Comparison of ENCODE assay signal across 10 mouse cellular contexts in genomic region chr14:46076738-46077137, GRCm38 (mm10).
DNase-seq lines count a peak whose midpoint lies in the region; ATAC-seq and TF ChIP-seq lines count a peak whose summit lies in the region.
"Had no signal": no experiment of that assay in that cellular context is flagged by ENCODE, and none has a peak within 500 bp of the region (broad histone marks: within the 10 kb centered on the region; RNA-seq: fewer than 3 reads in every experiment).

No protein-coding gene starts in this region.

- H3K9ac ChIP-seq in intestine, postnatal 0 days (ENCODE audit: low read depth, low read length) = no peak overlapping the region
- no peak overlapping the region for H3K9ac ChIP-seq in intestine, embryonic 15.5 days
- no peak overlapping the region for H3K9ac ChIP-seq in midbrain, embryonic 11.5 days (ENCODE audit: low read length)
- no peak overlapping the region for H3K9ac ChIP-seq in midbrain, embryonic 15.5 days
- H3K9ac ChIP-seq: liver, embryonic 15.5 days had no signal

- no peaks in the 10 kb centered on the region for H3K27me3 ChIP-seq in intestine, postnatal 0 days (replicated peaks; ENCODE audit: control insufficient read depth, insufficient read depth, low read length)
- H3K27me3 ChIP-seq in intestine, embryonic 15.5 days (replicated peaks) = no peaks in the 10 kb centered on the region
- H3K27me3 ChIP-seq in midbrain, embryonic 11.5 days (ENCODE audit: control insufficient read depth, insufficient read depth, low read length) = no peaks in the 10 kb centered on the region
- H3K27me3 ChIP-seq in midbrain, embryonic 15.5 days (replicated peaks) = no peaks in the 10 kb centered on the region
- H3K27me3 ChIP-seq: liver, embryonic 15.5 days had no signal

- ATAC-seq in intestine, postnatal 0 days = no peak
- ATAC-seq in intestine, embryonic 15.5 days = no peak
- ATAC-seq in midbrain, embryonic 11.5 days (ENCODE audit: low FRiP score) = no peak
- no peak for ATAC-seq in midbrain, embryonic 15.5 days (replicated peaks)

- H3K4me3 ChIP-seq in intestine, postnatal 0 days (ENCODE audit: low read depth, low read length) = no peak overlapping the region
- H3K4me3 ChIP-seq in intestine, embryonic 15.5 days (replicated peaks) = no peak overlapping the region
- H3K4me3 ChIP-seq in midbrain, embryonic 11.5 days (ENCODE audit: low read depth, low read length) = no peak overlapping the region
- no peak overlapping the region for H3K4me3 ChIP-seq in midbrain, embryonic 15.5 days
- H3K4me3 ChIP-seq: liver, embryonic 15.5 days had no signal

- peak; percentile 28 for DNase-seq in midbrain, embryonic 11.5 days (ENCODE audit: low spot score, missing footprints)
- peak; percentile 1 for DNase-seq in MEL-GATA-1-ER (ENCODE audit: extremely low read depth, low read depth)
- DNase-seq in kidney, postnatal 4 days = peak; percentile 37 to 51
- DNase-seq in heart, adult 8-10 months (ENCODE audit: low spot score) = no peak
- DNase-seq: cerebellum, adult 18-20 months; gastrocnemius, postnatal 36 days had no signal

- H3K27ac ChIP-seq in intestine, postnatal 0 days (ENCODE audit: low read depth, low read length) = no peak overlapping the region
- no peak overlapping the region for H3K27ac ChIP-seq in intestine, embryonic 15.5 days
- no peak overlapping the region for H3K27ac ChIP-seq in midbrain, embryonic 11.5 days (ENCODE audit: low read depth, low read length)
- H3K27ac ChIP-seq in midbrain, embryonic 15.5 days = no peak overlapping the region
- H3K27ac ChIP-seq: liver, embryonic 15.5 days had no signal

- 0 out of 2 replicates have a peak, but pooled peaks cover 2% of the 10 kb centered on the region for H3K9me3 ChIP-seq in intestine, postnatal 0 days (ENCODE audit: control insufficient read depth)
- no peaks in the 10 kb centered on the region for H3K9me3 ChIP-seq in intestine, embryonic 15.5 days
- H3K9me3 ChIP-seq in midbrain, embryonic 11.5 days (ENCODE audit: control insufficient read depth, low read length) = no peaks in the 10 kb centered on the region
- H3K9me3 ChIP-seq in midbrain, embryonic 15.5 days = no peaks in the 10 kb centered on the region
- H3K9me3 ChIP-seq: liver, embryonic 15.5 days had no signal

- TF ChIP-seq CTCF in intestine, postnatal 0 days (IDR thresholded peaks at IDR 0.05; ENCODE audit: low read depth) = peak; percentile 40

- H3K4me1 ChIP-seq in intestine, postnatal 0 days (replicated peaks; ENCODE audit: control insufficient read depth, insufficient read depth, low read length) = no peaks in the 10 kb centered on the region
- no peaks in the 10 kb centered on the region for H3K4me1 ChIP-seq in intestine, embryonic 15.5 days (replicated peaks)
- H3K4me1 ChIP-seq in midbrain, embryonic 11.5 days (ENCODE audit: control insufficient read depth, insufficient read depth, low read length) = no peaks in the 10 kb centered on the region
- no peaks in the 10 kb centered on the region for H3K4me1 ChIP-seq in midbrain, embryonic 15.5 days
- H3K4me1 ChIP-seq: liver, embryonic 15.5 days had no signal

- H3K36me3 ChIP-seq in intestine, postnatal 0 days (ENCODE audit: control insufficient read depth, insufficient read depth) = no peaks in the 10 kb centered on the region
- no peaks in the 10 kb centered on the region for H3K36me3 ChIP-seq in intestine, embryonic 15.5 days
- no peaks in the 10 kb centered on the region for H3K36me3 ChIP-seq in midbrain, embryonic 11.5 days (ENCODE audit: control insufficient read depth, insufficient read depth, low read length)
- no peaks in the 10 kb centered on the region for H3K36me3 ChIP-seq in midbrain, embryonic 15.5 days (replicated peaks)
- H3K36me3 ChIP-seq: liver, embryonic 15.5 days had no signal

- 95% methylated on average over 2 of the region's 2 CpGs for WGBS in intestine, postnatal 0 days
- 84% methylated on average over 2 of the region's 2 CpGs for WGBS in intestine, embryonic 15.5 days
- 95% methylated on average over 2 of the region's 2 CpGs for WGBS in midbrain, embryonic 11.5 days
- 82% methylated on average over 2 of the region's 2 CpGs for WGBS in midbrain, embryonic 15.5 days

- H3K4me2 ChIP-seq in intestine, postnatal 0 days (replicated peaks; ENCODE audit: low read depth) = no peak overlapping the region
- H3K4me2 ChIP-seq in intestine, embryonic 15.5 days (replicated peaks) = no peak overlapping the region
- H3K4me2 ChIP-seq in midbrain, embryonic 11.5 days = no peak overlapping the region
- no peak overlapping the region for H3K4me2 ChIP-seq in midbrain, embryonic 15.5 days
- H3K4me2 ChIP-seq: liver, embryonic 15.5 days had no signal
